Mouse (Mus musculus) embryonic facial prominence, embryonic 15.5 days (tissue): ENCODE data around the gene Gm17093. TPM values are rescaled to one million over a fixed set of nuclear protein-coding genes. Genes with fewer than 3 reads are reported as not detected.
"Not testable (repeated sequence)": the region's sequence is repeated elsewhere in the genome, so short reads cannot be mapped to it uniquely, and the experiment has no call there.

ENCODE experiments used
- ATAC-seq: fragments of 200-750 bp; cut with Nextera tagmentation; 2 replicates; pipeline ENCODE4 v1.8.0; 2017; ENCODE audit warnings: low read depth, moderate TSS enrichment; ENCODE audit not compliant: insufficient number of reproducible peaks, low FRiP score, low TSS enrichment
- H3K27ac ChIP-seq: fragments of 300-500 bp; sonication (generic); replicated peaks from 2 replicates; pipeline ENCODE4 v1.5.1; 2015; ENCODE audit warnings: mild to moderate bottlenecking, inconsistent platforms
- H3K27me3 ChIP-seq: fragments of 300-500 bp; sonication (generic); 2 replicates; pipeline ENCODE4 v1.6.1; 2015; ENCODE audit warnings: inconsistent platforms
- H3K36me3 ChIP-seq: fragments of 300-500 bp; sonication (generic); 2 replicates; pipeline ENCODE4 v1.6.1; 2015; ENCODE audit warnings: mild to moderate bottlenecking, inconsistent platforms
- H3K4me1 ChIP-seq: fragments of 300-500 bp; sonication (generic); 2 replicates; pipeline ENCODE4 v1.6.1; 2015; ENCODE audit warnings: inconsistent platforms
- H3K4me2 ChIP-seq: fragments of 300-500 bp; sonication (generic); replicated peaks from 2 replicates; pipeline ENCODE4 v1.6.1; 2015; ENCODE audit warnings: mild to moderate bottlenecking, inconsistent platforms
- H3K4me3 ChIP-seq: fragments of 300-500 bp; sonication (generic); replicated peaks from 2 replicates; pipeline ENCODE4 v1.5.1; 2015; ENCODE audit warnings: mild to moderate bottlenecking, inconsistent platforms
- H3K9ac ChIP-seq: fragments of 300-500 bp; sonication (generic); 2 replicates; pipeline ENCODE4 v1.6.1; 2015; ENCODE audit warnings: inconsistent platforms
- H3K9me3 ChIP-seq: fragments of 300-500 bp; sonication (generic); replicated peaks from 2 replicates; pipeline ENCODE4 v1.6.1; 2016; ENCODE audit warnings: inconsistent platforms
- WGBS: fragments of 180-500 bp; shearing (Covaris S2); methylation state at CpG from one replicate; pipeline ENCODE4 v1.1.7; 2015; 5-methylcytosine and 5-hydroxymethylcytosine counted together
- polyA plus RNA-seq: library from polyadenylated mRNA; unstranded; fragments of >200 nt; fragmentation: Nextera tagmentation; extraction: Ambion mirVana; gene quantifications from 2 replicates; pipeline ENCODE4 v1.2.1, GENCODE M21; 2015

Gene Gm17093
- not detected in 2 replicates for polyA plus RNA-seq

GRCm38 (mm10) chr14:44517976-44518375 lies at the start of gene Gm17093:
Gene Gm17093 (plus strand): TSS chr14:44518276.
- H3K4me3 ChIP-seq, H3K9me3 ChIP-seq, H3K27me3 ChIP-seq, ATAC-seq, H3K36me3 ChIP-seq, H3K9ac ChIP-seq, H3K27ac ChIP-seq, H3K4me2 ChIP-seq, H3K4me1 ChIP-seq: not testable (repeated sequence)
- WGBS: 88% methylated on average over 5 of the region's 5 CpGs

GRCm38 (mm10) chr14:44492163-44492562 lies 25.9 kb upstream of the Gm17093 start, which contains the start of gene BC061237:
Gene BC061237 (plus strand): TSS chr14:44492463.
- not testable (repeated sequence) for H3K9ac ChIP-seq, H3K36me3 ChIP-seq, H3K4me1 ChIP-seq, H3K9me3 ChIP-seq, H3K4me3 ChIP-seq, H3K4me2 ChIP-seq, H3K27ac ChIP-seq, ATAC-seq, H3K27me3 ChIP-seq
- WGBS: 100% methylated on average over 1 of the region's 1 CpGs

GRCm38 (mm10) chr14:44547961-44548360 lies 29.9 kb downstream of the Gm17093 start:
- not testable (repeated sequence) for ATAC-seq, H3K4me1 ChIP-seq, H3K27ac ChIP-seq, H3K27me3 ChIP-seq, H3K9ac ChIP-seq, H3K4me3 ChIP-seq, H3K9me3 ChIP-seq, H3K4me2 ChIP-seq, H3K36me3 ChIP-seq
- WGBS: 85% methylated on average over 4 of the region's 5 CpGs

Other genes with a start within 250 kb of the Gm17093 start
- gene Gm8220, start 232.7 kb upstream of the Gm17093 start, polyA plus RNA-seq: not detected in 2 replicates
- gene Gm5930, start 179.7 kb upstream of the Gm17093 start, polyA plus RNA-seq: not detected in 2 replicates
- gene Gm8229, start 152.9 kb upstream of the Gm17093 start, polyA plus RNA-seq: not detected in 2 replicates
- gene Gm3371, start 107.6 kb upstream of the Gm17093 start, polyA plus RNA-seq: not detected in 2 replicates
- not detected in 2 replicates for gene Gm8232, start 84.6 kb upstream of the Gm17093 start, polyA plus RNA-seq
- not detected in 2 replicates for gene BC061237, start 25.8 kb upstream of the Gm17093 start, polyA plus RNA-seq
- not detected in 2 replicates for gene Gm8247, start 64.9 kb downstream of the Gm17093 start, polyA plus RNA-seq
- not detected in 2 replicates for gene Gm5624, start 109.7 kb downstream of the Gm17093 start, polyA plus RNA-seq
- not detected in 2 replicates for gene Gm8257, start 188.2 kb downstream of the Gm17093 start, polyA plus RNA-seq
- gene Gm8267, start 232.1 kb downstream of the Gm17093 start, polyA plus RNA-seq: not detected in 2 replicates